Mouse (Mus musculus) stomach, postnatal 0 days (tissue): ENCODE data around the gene Ddost. TPM values are rescaled to one million over a fixed set of nuclear protein-coding genes. Genes with fewer than 3 reads are reported as not detected.
"Not testable (repeated sequence)": the region's sequence is repeated elsewhere in the genome, so short reads cannot be mapped to it uniquely, and the experiment has no call there.

Source experiments
- ATAC-seq: fragments of 200-750 bp; cut with Nextera tagmentation; 2 replicates; pipeline ENCODE4 v1.8.0; 2017; ENCODE audit not compliant: low FRiP score, low TSS enrichment
- DNase-seq: peaks from one replicate; pipeline ENCODE4 v3.0.0-alpha.2; 2016; ENCODE audit warnings: low spot score
- H3K27ac ChIP-seq: fragments of 300-500 bp; sonication (generic); replicated peaks from 2 replicates; pipeline ENCODE4 v1.5.1; 2014; ENCODE audit warnings: mild to moderate bottlenecking, control low read depth
- H3K27me3 ChIP-seq: fragments of 300-500 bp; sonication (generic); 2 replicates; pipeline ENCODE4 v1.6.1; 2014; ENCODE audit warnings: low read length; ENCODE audit not compliant: control insufficient read depth, insufficient read depth
- H3K36me3 ChIP-seq: fragments of 300-500 bp; sonication (generic); 2 replicates; pipeline ENCODE4 v1.6.1; 2014; ENCODE audit warnings: low read length, mixed read lengths; ENCODE audit not compliant: control insufficient read depth, insufficient read depth
- H3K4me1 ChIP-seq: fragments of 300-500 bp; sonication (generic); replicated peaks from 2 replicates; pipeline ENCODE4 v1.6.1; 2014; ENCODE audit warnings: antibody characterized with exemption; ENCODE audit not compliant: control insufficient read depth, insufficient read depth
- H3K4me2 ChIP-seq: fragments of 300-500 bp; sonication (generic); replicated peaks from 2 replicates; pipeline ENCODE4 v1.6.1; 2014; ENCODE audit warnings: low read depth, mild to moderate bottlenecking, control low read depth, moderate library complexity
- H3K4me3 ChIP-seq: fragments of 300-500 bp; sonication (generic); 2 replicates; pipeline ENCODE4 v1.5.1; 2014; ENCODE audit warnings: low read depth, low read length, control low read depth
- H3K9ac ChIP-seq: fragments of 300-500 bp; sonication (generic); 2 replicates; pipeline ENCODE4 v1.6.1; 2014; ENCODE audit warnings: mild to moderate bottlenecking, low read length, control low read depth, mixed read lengths
- H3K9me3 ChIP-seq: fragments of 300-500 bp; sonication (generic); 2 replicates; pipeline ENCODE4 v1.6.1; 2016; ENCODE audit warnings: low read length; ENCODE audit not compliant: control insufficient read depth
- CTCF ChIP-seq: IDR thresholded peaks from 2 replicates; pipeline ENCODE4 v1.5.1; 2016; ENCODE audit warnings: antibody characterized with exemption, low read depth, mild to moderate bottlenecking, moderate library complexity
- EP300 ChIP-seq: optimal IDR thresholded peaks from 2 replicates; pipeline ENCODE3; 2016; ENCODE audit warnings: antibody characterized with exemption
- WGBS: fragments of 180-500 bp; shearing (Covaris S2); extraction: QIAGEN DNeasy Blood & Tissue Kit; methylation state at CpG from one replicate; pipeline ENCODE4 v1.1.7; 2014; 5-methylcytosine and 5-hydroxymethylcytosine counted together
- polyA plus RNA-seq: library from polyadenylated mRNA; unstranded; fragments of >200 nt; fragmentation: Nextera tagmentation; extraction: Ambion mirVana; gene quantifications from 2 replicates; pipeline ENCODE4 v1.2.1, GENCODE M21; 2015

The Ddost gene
- polyA plus RNA-seq, 1 experiment from 2014 or later = 258 TPM

GRCm38 (mm10) chr4:138327155-138327554, 22.6 kb downstream of the Ddost start:
- H3K9ac ChIP-seq, H3K4me2 ChIP-seq, H3K4me1 ChIP-seq, H3K27ac ChIP-seq, H3K27me3 ChIP-seq, H3K9me3 ChIP-seq, H3K4me3 ChIP-seq, DNase-seq, ATAC-seq, H3K36me3 ChIP-seq: not testable (repeated sequence)
- TF ChIP-seq CTCF = 0 out of 2 replicates have a peak, but pooled peaks have one; percentile 7
- 48% methylated on average over 8 of the region's 12 CpGs for WGBS

GRCm38 (mm10) chr4:138327891-138328470, 23.5 kb downstream of the Ddost start:
- Histone ChIP-seq H3K9me3 (no peaks in the 10 kb centered on the region), H3K36me3 (no peaks in the 10 kb centered on the region), H3K4me1 (no peaks in the 10 kb centered on the region), H3K4me2 (0 out of 2 replicates have a peak overlapping the region, but pooled peaks have one; percentile 14), H3K4me3 (0 out of 2 replicates have a peak overlapping the region, but pooled peaks have one; percentile 4), H3K9ac (no peak overlapping the region), H3K27me3 (no peaks in the 10 kb centered on the region), H3K27ac (peak overlapping the region; percentile 45; the same call in 1 of the 2 replicates)
- TF ChIP-seq CTCF (no peak; the same call in 1 of the 2 replicates), EP300 (no peak)
- ATAC-seq = no peak
- WGBS = 67% methylated on average over 7 of the region's 7 CpGs
- DNase-seq = no peak

- DNase-seq (no peak), ATAC-seq (no peak)
- H3K27ac ChIP-seq = no peak overlapping the region
- no peak overlapping the region for H3K9ac ChIP-seq
- 12% methylated on average over 15 of the region's 15 CpGs for WGBS
- H3K4me2 ChIP-seq = no peak overlapping the region
- H3K9me3 ChIP-seq = no peaks in the 10 kb centered on the region
- H3K36me3 ChIP-seq = no peaks in the 10 kb centered on the region
- no peak overlapping the region for H3K4me3 ChIP-seq
- no peaks in the 10 kb centered on the region for H3K4me1 ChIP-seq
- no peaks in the 10 kb centered on the region for H3K27me3 ChIP-seq
- TF ChIP-seq CTCF (no peak), EP300 (no peak)
Observed at GRCm38 (mm10) chr4:138330264-138330671, 25.7 kb downstream of the Ddost start.

- 75% methylated on average over 9 of the region's 9 CpGs for WGBS
- Histone ChIP-seq H3K4me1 (no peaks in the 10 kb centered on the region), H3K27ac (no peak overlapping the region), H3K36me3 (no peaks in the 10 kb centered on the region), H3K9me3 (no peaks in the 10 kb centered on the region), H3K4me2 (no peak overlapping the region), H3K4me3 (no peak overlapping the region), H3K27me3 (no peaks in the 10 kb centered on the region), H3K9ac (no peak overlapping the region; the same call in 1 of the 2 replicates)
- ATAC-seq = no peak
- no peak for DNase-seq
- no peak for TF ChIP-seq CTCF
- no peak for TF ChIP-seq EP300
Observed at GRCm38 (mm10) chr4:138331647-138332046, 27.1 kb downstream of the Ddost start.

- WGBS = 56% methylated on average over 4 of the region's 4 CpGs
- H3K4me1 ChIP-seq = no peaks in the 10 kb centered on the region
- no peaks in the 10 kb centered on the region for H3K9me3 ChIP-seq
- no peak overlapping the region for H3K27ac ChIP-seq
- ATAC-seq (peak; percentile 62), DNase-seq (peak; percentile 35)
- no peak for TF ChIP-seq EP300
- no peak for TF ChIP-seq CTCF
- no peak overlapping the region for H3K9ac ChIP-seq
- H3K4me3 ChIP-seq = no peak overlapping the region
- no peaks in the 10 kb centered on the region for H3K36me3 ChIP-seq
- no peaks in the 10 kb centered on the region for H3K27me3 ChIP-seq
- no peak overlapping the region for H3K4me2 ChIP-seq
Observed at GRCm38 (mm10) chr4:138333135-138333534, 28.6 kb downstream of the Ddost start.

- TF ChIP-seq CTCF = no peak
- DNase-seq (no peak), ATAC-seq (no peak)
- no peak overlapping the region for H3K4me2 ChIP-seq
- no peak overlapping the region for H3K4me3 ChIP-seq
- H3K9ac ChIP-seq = no peak overlapping the region
- H3K27ac ChIP-seq = no peak overlapping the region
- no peaks in the 10 kb centered on the region for H3K36me3 ChIP-seq
- H3K27me3 ChIP-seq = no peaks in the 10 kb centered on the region
- 82% methylated on average over 12 of the region's 12 CpGs for WGBS
- no peaks in the 10 kb centered on the region for H3K9me3 ChIP-seq
- H3K4me1 ChIP-seq = no peaks in the 10 kb centered on the region
Observed at GRCm38 (mm10) chr4:138335036-138335435, 30.5 kb downstream of the Ddost start.
